Mouse (Mus musculus): ENCODE data around the gene Top3a.

Top3a gene

DNA sequence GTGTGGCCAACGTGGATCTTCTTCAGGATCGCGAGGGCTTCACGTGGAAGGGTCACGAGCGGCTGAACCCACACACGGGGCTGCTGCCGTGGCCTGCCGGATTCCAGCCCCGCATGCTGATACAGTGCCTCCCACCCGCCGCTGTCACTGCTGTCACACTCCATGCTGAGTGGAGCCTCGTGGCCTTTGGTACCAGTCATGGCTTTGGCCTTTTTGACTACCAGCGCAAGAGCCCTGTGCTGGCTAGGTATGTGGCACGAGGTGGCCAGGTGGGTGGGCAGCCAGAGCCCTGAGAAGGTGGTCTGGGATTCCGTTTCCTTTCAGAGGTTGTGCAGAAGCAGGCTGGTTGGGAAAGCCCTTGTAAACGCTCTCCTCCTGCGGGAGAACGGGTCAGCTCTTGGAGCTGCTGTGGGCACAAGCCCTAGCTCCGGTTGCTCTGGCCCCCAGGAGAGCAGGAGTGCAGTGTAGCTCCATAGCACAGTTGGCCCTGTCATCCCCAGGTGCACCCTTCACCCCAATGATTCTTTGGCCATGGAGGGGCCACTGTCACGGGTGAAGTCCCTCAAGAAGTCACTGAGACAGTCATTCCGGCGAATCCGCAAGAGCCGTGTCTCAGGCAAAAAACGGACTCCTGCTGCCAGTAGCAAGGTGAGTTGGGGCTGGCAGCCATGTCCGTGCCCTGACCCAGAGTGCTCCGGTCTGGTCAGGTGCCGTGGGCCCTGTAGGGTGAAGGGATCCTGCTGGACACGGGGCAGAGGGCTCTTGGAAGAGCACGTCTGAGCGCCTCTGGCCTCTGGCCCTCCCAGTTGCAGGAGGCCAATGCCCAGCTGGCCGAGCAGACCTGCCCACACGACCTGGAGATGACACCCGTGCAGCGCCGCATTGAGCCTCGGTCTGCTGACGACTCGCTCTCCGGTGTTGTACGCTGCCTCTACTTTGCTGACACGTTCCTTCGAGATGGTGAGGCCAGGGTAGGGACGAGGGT is 67.4 kb downstream of the Top3a start:
- no peak for DNase-seq

DNA sequence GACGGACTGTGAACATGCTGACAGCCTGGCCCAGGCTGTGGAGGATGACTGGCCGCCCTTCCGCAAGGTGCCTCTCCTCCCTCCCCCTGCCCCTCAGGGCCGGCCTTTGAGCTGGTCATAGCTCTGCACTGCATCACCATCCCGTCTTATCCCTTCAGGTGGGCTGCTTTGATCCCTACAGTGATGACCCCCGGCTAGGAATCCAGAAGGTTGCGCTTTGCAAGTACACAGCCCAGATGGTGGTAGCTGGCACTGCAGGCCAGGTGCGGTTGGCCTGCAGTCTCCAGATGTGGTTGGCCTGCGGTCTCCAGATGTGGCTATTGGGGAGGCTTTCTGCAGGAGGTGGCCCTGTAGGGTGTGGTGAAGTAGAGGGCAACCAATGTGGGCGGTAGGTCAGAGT is 68.5 kb downstream of the Top3a start:
- no peak for DNase-seq

DNA sequence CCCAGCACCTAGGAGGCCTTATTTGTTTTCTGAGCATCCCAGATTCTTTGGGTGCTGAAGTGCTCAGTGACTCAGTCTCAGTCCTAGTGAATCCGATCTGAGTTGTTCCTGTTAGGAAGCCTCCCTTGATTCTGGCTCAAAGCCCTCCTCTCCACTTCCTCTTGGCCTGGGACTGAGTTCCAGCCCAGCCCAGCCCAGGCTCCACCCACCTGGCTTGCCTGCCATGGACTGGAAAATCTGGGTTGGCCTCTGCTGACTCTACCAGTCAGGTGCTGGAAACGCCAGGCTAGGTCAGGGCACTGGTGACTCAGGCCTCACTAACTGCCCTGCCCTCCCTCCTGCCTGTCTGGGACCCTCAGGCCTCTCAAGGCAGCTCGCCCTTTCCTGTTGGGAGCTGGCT is 69.5 kb downstream of the Top3a start:
- DNase-seq: peak; percentile 89 to 94

DNA sequence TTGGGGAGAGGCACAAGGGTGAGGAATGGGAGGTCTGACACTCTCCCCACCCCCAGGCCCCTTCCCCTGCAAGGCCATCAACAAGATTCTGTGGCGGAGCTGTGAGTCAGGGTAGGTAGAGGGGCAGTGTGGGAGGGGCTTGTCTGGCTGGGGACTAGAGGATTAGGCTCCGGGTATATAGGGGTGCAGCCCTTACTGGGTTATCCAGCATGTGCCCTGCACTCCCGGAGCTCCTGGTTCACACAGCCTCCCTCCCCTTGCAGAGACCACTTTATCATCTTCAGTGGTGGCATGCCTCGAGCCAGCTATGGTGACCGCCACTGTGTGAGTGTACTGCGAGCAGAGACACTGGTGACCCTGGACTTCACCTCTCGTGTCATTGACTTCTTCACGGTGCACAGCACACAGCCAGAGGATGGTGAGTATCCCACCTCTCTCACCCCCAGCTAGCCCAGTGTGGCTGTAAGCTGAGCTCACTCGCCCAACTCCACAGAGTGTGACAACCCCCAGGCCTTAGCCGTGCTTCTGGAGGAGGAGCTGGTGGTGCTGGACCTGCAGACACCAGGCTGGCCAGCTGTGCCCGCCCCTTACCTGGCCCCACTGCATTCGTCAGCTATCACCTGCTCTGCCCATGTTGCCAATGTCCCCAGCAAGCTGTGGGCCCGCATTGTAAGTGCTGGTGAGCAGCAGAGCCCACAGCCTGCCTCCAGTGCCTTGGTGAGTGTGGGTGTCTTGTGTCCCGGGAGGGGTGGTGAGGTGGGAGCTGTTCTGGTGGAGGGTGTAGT is 70.3 kb downstream of the Top3a start:
- peak in 1 of 2 experiments; percentile 44 for DNase-seq

DNA sequence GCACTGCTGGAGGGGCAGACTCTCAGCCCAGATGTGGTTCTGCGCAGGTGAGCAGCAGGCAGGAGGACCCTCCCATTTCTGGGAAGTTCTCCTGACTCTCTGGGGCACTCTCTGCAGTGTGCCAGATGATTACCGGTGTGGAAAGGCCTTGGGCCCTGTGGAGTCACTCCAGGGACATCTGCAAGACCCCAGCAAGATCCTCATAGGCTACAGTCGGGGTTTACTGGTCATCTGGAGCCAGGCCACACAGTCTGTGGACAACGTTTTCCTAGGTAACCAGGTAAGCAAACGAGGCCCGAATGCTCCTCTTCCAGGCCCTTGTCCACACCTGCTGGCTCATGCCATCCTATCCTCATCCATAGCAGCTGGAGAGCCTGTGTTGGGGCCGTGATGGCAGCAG is 71.1 kb downstream of the Top3a start:
- DNase-seq: peak in 1 of 2 experiments; percentile 31

DNA sequence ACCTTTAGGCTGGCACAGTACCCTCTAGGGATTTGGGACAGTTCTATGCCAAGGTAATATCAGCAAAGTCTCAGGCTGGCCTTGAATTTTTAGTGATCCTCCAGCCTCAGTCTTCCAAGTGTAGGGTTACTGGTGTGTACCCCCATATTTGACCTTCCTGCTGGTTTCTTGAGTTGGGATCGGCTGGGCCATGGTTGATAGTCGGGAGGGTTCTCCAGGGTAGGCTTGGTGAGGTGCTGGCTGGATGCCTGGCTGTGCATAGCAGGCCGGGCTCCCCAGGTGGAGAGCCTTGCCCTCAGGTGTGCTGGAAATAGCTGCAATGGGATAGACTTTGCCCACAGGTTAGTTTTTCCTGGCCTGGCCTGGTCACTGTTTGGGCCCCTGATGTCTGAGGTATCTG is 71.9 kb downstream of the Top3a start:
- DNase-seq: peak in 1 of 2 experiments; percentile 1

DNA sequence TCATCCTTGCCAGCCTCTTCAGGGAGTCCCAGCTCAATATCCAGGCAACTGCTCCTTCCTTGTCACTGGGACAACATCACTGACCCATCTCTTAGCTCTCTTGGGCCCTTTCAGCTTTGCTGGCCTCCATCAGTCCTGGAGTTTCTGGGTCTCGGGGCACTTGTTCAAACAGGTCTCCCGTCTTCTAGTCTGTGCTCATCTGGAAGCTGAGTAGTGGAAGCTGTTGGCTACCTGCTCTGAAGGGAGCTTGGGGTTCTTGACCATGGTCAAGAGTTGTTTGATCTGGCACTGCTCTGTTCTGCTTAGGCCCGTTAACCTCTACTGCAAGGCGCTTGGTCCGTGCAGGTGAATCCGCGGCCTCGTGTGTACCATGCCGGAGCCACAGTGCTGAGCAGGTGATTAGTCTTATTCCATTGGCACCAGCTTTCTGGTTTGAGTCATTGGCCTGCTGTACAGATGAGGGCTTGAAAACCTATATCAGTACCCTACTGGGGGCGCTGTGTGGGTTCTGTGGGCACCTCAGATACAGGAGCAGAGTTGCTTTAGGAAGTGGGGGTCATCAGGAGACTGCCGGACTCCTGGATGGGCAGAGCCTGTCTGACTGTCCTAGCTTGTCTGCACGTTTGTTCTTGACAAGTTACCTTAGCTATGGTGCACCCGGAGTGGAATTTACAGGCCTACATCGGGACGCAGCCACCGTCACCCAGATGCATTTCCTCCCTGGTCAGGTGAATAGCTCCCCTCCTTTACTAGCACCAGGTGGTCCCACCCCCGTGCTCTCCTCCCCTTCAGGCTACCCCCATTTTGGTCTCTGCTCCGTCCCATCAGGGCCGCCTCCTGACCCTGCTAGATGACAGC is 72.9 kb downstream of the Top3a start:
- DNase-seq: peak; percentile 1 to 26

DNA sequence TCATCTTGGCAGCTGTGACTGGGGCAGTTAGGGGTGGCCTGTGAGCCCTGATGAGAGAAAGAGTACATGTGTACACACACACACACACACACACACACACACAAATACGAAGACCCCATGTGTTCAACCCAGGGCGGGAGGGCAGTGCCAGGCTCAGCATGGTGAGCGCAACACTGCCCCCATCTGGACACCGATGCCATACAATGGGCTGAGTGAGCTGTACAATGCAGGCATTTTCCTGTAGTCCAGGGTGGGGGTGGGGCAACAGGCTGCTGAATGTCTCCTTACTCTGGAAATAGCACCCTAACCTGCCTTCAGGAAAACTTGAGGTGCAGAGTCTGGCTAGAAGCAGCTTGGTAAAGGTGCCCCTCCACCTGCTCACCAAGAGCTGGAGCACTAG is 74.0 kb downstream of the Top3a start:
- peak; percentile 69 to 78 for DNase-seq

DNA sequence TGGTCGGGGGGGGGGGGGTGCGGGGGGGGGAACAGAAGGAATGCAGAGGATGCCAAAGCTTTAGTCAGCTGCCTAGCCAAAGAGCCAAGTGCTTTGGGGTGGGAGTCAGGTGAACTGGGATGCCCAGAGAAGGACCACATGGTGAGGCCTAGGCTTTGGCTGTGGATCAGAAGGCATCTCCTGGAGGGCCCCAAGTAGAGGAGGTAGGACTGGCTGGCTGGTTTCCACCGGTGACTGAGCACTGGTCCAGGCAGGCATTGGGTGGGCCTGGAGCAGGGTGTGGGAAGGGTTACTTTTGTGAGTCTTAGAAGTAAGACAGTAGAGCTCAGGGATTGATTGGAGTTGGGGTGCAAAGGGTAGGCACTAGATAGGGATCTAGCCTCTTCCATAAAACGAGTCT is 75.6 kb downstream of the Top3a start:
- peak in 1 of 2 experiments; percentile 45 for DNase-seq

DNA sequence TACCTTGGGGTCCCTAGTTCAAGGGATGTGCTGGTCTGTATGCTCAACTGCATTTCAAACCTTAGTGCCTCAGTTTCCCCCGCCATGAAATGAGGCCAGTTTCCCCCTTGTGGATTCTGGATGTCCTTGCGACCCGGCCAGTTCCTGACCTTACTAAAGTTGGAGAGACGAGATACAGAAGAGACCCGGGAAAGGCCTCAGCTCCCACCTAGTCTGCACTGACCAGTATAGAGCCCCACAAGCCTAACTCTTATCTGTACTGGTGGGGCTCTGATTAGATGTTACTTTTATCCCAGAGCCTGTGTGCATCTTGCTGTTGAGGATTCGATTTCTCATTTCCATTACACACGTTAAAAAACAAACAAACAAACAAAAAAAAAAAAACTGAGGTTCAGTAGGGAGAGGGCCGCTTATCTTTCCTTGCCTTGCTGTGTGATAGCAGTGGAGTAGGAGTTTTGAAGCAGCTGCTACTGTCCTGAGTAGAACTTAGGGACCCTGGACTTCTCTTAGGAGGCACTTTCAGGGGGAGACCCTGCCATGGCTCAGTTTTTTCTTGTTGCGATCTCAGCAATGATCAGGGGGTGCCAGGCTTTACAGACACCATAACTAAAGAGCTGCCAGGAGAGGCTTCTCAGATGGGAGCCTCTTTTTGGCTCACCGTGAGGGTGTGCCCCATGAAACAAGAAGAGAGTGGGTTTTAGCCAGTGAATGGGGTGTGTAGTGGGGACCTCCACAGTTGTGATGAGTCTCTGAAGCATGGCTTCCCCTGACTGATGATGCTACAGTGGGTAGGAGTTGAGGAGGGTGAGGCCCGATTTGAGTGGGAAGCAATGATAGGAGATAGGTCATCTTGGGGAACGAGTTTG is 76.6 kb downstream of the Top3a start:
- no peak for DNase-seq

DNA sequence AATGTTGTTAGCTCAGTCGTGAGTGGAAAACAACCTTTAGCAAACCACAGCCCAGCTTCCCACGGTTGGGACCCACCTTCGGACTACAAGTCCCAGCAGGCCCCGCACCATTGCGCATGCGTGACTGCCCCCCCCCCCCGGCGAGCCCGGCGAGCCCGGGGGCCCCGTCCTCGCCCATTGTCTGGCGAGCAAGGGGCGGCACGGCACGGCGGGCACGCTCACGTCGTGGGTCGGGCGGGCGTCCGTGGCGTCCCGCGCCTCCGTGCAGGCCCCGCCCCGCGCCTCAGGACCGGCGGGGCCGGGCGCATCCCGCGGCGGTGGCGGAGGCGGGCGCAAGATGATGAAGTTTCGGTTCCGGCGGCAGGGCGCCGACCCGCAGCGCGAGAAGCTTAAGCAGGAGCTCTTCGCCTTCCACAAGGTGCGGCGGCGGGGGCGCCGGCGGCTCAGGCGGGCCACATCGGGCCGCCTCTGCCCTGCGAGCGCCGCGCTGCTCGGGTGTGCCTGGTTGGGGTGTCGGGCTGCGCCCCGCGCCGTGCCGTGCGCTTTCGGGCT is 77.6 kb downstream of the Top3a start, which contains the start of gene Llgl1:
Gene Llgl1, plus strand, starts transcription at position 200 of the 552 bp plus-strand sequence.
- DNase-seq: peak; percentile 87 to 93

DNA sequence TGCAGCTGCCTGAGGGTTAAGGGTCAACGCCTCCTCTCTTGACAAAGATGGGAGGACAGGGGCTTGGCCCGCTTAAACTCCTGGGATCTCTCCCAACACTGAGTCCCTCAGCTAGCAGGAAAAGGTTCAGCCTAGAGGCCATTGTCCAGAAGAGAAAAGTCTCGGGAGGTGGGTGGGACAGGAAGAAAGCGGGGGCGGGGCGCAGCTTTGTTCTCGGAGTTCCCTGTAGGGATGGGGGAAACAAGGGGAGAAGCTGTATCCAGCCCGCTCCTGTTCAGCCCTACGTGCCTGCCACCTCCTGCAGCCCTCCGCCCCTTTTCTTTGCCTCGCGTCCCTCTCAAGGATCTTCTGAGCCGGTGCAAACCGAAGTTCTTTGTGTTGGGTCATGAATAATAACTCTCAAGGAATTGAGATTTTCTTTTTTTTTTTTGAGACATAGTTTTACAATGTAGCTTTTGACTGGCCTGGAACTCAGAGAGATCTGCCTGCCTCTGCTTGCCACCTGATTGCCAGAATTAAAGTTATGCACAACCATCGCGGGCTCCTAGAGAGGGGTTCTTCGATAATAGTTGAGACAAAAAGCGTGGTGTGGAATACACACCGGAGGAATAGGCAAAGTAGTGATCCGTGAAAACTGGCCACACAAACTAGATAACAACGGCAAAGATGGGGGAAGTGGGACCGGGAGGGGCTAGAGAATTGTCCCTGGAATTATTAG is 78.2 kb downstream of the Top3a start:
- peak; percentile 88 to 89 for DNase-seq

DNA sequence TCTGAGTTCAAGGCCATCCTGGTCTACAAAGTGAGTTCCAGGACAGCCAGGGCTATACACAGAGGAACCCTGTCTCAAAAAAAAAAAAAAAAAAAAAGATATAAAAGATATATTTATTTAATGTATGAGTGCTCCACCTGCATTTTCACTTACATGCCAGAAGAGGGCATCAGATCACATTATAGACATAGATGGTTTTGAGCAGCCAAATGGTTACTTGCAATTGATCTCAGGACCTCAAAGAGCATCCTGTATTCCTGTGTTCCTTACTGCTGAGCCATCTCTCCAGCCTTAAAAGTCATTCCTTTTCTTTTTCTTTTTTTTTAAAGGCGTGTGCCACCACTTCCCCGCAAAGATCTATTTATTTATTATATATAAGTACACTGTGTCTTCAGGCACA is 79.6 kb downstream of the Top3a start:
- no peak for DNase-seq

DNA sequence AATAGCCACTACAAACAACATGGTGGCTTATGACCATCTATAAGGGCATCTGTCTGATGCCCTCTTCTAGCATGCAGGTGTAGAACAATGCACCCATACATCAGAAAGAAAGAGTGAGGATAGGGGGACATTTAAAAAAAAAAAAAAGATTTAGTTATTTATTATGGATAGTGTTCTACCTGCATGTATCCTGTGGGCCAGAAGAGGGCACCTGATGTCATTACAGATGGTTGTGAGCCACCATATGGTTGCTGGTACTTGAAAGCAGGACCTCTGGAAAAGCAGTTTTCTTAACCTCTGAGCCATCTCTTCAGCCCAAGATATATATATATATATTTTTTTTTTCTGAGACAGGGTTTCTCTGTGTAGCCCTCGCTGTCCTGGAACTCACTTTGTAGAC is 81.0 kb downstream of the Top3a start:
- DNase-seq: peak in 1 of 2 experiments; percentile 1
